Mouse (Mus musculus): ENCODE data around the gene Brd3.

- no peak for TF ChIP-seq CTCF (IDR thresholded peaks at IDR 0.05; ENCODE audit: borderline replicate concordance, insufficient read depth, low read depth, low read length)
- TF ChIP-seq POLR2A (IDR thresholded peaks at IDR 0.05; ENCODE audit: borderline replicate concordance, insufficient read depth, low read length) = no peak
Measured at GRCm38 (mm10) chr2:27430621-27431020, 76.8 kb downstream of the Brd3 start.
